Mouse (Mus musculus) left cerebral cortex, postnatal 25 days (tissue): Measurements from ENCODE around the gene Pms2. TPM values are rescaled to one million over a fixed set of nuclear protein-coding genes. Genes with fewer than 3 reads are reported as not detected.

Experiments
- DNase-seq, 2 experiments: peaks; one replicate each; pipeline ENCODE4 v3.0.0; 2022; ENCODE audit warnings: low spot score in 2 of 2, mixed read lengths in 1 of 2
- intact Hi-C: fragments of 180-260 bp; cut with DNase I; formaldehyde crosslinking; loops from one replicate; pipeline ENCODE4 v1.15.1; 2025
- total RNA-seq, 2 experiments: library from RNA; stranded (reverse); gene quantifications; 2 replicates each; pipeline ENCODE4 v1.2.3; 2021

The Pms2 gene
- total RNA-seq, result 10 to 100 TPM; 15.0 to 15.3 TPM

GRCm38 (mm10) chr5:143909417-143910400 lies at the start of gene Pms2, which contains the start of gene Aimp2:
Pms2 (plus strand) TSS chr5:143909964.
Aimp2 (minus strand) TSS chr5:143909847.
- intact Hi-C loops, result loop anchor here (5.0 kb wide), 2 partner anchors 68 to 177 kb away; partner anchors contain the start of gene Usp42
- DNase-seq, result peak; percentile 96 to 99

- peak in 1 of 2 experiments; percentile 9 for DNase-seq
- intact Hi-C loops, result no loop called here
Observed at GRCm38 (mm10) chr5:143871547-143872169, 38.1 kb upstream of the Pms2 start.

- no peak for DNase-seq
- intact Hi-C loops, result no loop called here
Observed at GRCm38 (mm10) chr5:143874571-143874970, 35.2 kb upstream of the Pms2 start.

- DNase-seq, result no peak
- intact Hi-C loops, result no loop called here
Observed at GRCm38 (mm10) chr5:143885274-143885673, 24.5 kb upstream of the Pms2 start.

- no peak for DNase-seq
- intact Hi-C loops, result no loop called here
Observed at GRCm38 (mm10) chr5:143890741-143891140, 19.0 kb upstream of the Pms2 start.

GRCm38 (mm10) chr5:143892255-143892886 lies 17.4 kb upstream of the Pms2 start:
- peak in 1 of 2 experiments; percentile 39 for DNase-seq
- intact Hi-C loops, result no loop called here

GRCm38 (mm10) chr5:143893396-143893795 lies 16.4 kb upstream of the Pms2 start:
- DNase-seq, result no peak
- intact Hi-C loops, result no loop called here

GRCm38 (mm10) chr5:143897635-143898330 lies 12.0 kb upstream of the Pms2 start, which contains the start of gene Ankrd61:
Ankrd61 (minus strand) TSS chr5:143897685.
- intact Hi-C loops, result no loop called here
- DNase-seq, result no peak

GRCm38 (mm10) chr5:143902111-143902510 lies 7.7 kb upstream of the Pms2 start:
- DNase-seq, result peak; percentile 21 to 22
- intact Hi-C loops, result no loop called here

- intact Hi-C loops, result no loop called here
- no peak for DNase-seq
Observed at GRCm38 (mm10) chr5:143903813-143904212, 6.0 kb upstream of the Pms2 start.

GRCm38 (mm10) chr5:143906429-143906828 lies 3.3 kb upstream of the Pms2 start:
- DNase-seq, result peak in 1 of 2 experiments; percentile 53
- intact Hi-C loops, result no loop called here

GRCm38 (mm10) chr5:143908926-143909325 lies 838 bp upstream of the Pms2 start:
- intact Hi-C loops, result no loop called here
- DNase-seq, result no peak

- DNase-seq, result no peak
- intact Hi-C loops, result no loop called here
Observed at GRCm38 (mm10) chr5:143916221-143916620, 6.5 kb downstream of the Pms2 start.

- intact Hi-C loops, result no loop called here
- peak in 1 of 2 experiments; percentile 49 for DNase-seq
Observed at GRCm38 (mm10) chr5:143917418-143917817, 7.7 kb downstream of the Pms2 start.

- DNase-seq, result no peak
- intact Hi-C loops, result no loop called here
Observed at GRCm38 (mm10) chr5:143918120-143918519, 8.4 kb downstream of the Pms2 start.

GRCm38 (mm10) chr5:143924781-143925452 lies 15.2 kb downstream of the Pms2 start:
- intact Hi-C loops, result loop anchor here (5.0 kb wide), 1 partner anchor 67 kb away; no protein-coding TSS in a partner anchor

GRCm38 (mm10) chr5:143927875-143928274 lies 18.1 kb downstream of the Pms2 start, which contains the start of gene Gm42421:
Gm42421 (plus strand) TSS chr5:143928175.
- intact Hi-C loops, result no loop called here
- no peak for DNase-seq

More at GRCm38 (mm10) chr5:143924781-143925452, 15.2 kb downstream of the Pms2 start:
- no peak for DNase-seq

- intact Hi-C loops, result no loop called here
Observed at GRCm38 (mm10) chr5:143929291-143929690, 19.5 kb downstream of the Pms2 start.

GRCm38 (mm10) chr5:143930656-143931055 lies 20.9 kb downstream of the Pms2 start:
- no peak for DNase-seq
- intact Hi-C loops, result no loop called here

More at GRCm38 (mm10) chr5:143929291-143929690, 19.5 kb downstream of the Pms2 start:
- no peak for DNase-seq
